Mouse (Mus musculus) ES-Bruce4 (cell line): Measurements from ENCODE around the gene Aldh4a1.

Source experiments
- CTCF ChIP-seq: IDR thresholded peaks from one replicate; pipeline ENCODE4 v1.8.1; 2011; ENCODE audit warnings: low read depth, low read length
- POLR2A ChIP-seq: IDR thresholded peaks from one replicate; pipeline ENCODE4 v1.8.1; 2011; ENCODE audit warnings: low read length; ENCODE audit not compliant: insufficient read depth

GRCm38 (mm10) chr4:139587773-139588172, 34.9 kb upstream of the Aldh4a1 start:
- TF ChIP-seq CTCF = no peak
- TF ChIP-seq POLR2A = no peak
